Mouse (Mus musculus) small intestine, adult 2 months (tissue): ENCODE results near the gene Gpr137b. TPM values are rescaled to one million over a fixed set of nuclear protein-coding genes. Genes with fewer than 3 reads are reported as not detected.
"Not testable (repeated sequence)": the region's sequence is repeated elsewhere in the genome, so short reads cannot be mapped to it uniquely, and the experiment has no call there.

Source experiments
- H3K27ac ChIP-seq: fragments of 200-500 bp; 2 replicates; pipeline ENCODE4 v1.5.1; 2012; ENCODE audit warnings: low read depth, low read length, control low read depth, inconsistent platforms; ENCODE audit not compliant: insufficient read depth
- H3K27me3 ChIP-seq: fragments of 200-500 bp; 2 replicates; pipeline ENCODE4 v1.6.1; 2012; ENCODE audit warnings: mild to moderate bottlenecking, moderate library complexity, low read length, inconsistent platforms; ENCODE audit not compliant: control insufficient read depth, insufficient read depth
- H3K36me3 ChIP-seq: fragments of 200-500 bp; 2 replicates; pipeline ENCODE4 v1.6.1; 2012; ENCODE audit warnings: mild to moderate bottlenecking, low read length, control low read depth, inconsistent platforms; ENCODE audit not compliant: control insufficient read depth, insufficient read depth
- H3K4me1 ChIP-seq: fragments of 200-500 bp; 2 replicates; pipeline ENCODE4 v1.6.1; 2012; ENCODE audit warnings: low read length, inconsistent platforms, mixed read lengths; ENCODE audit not compliant: control insufficient read depth, insufficient read depth, insufficient read length
- H3K4me3 ChIP-seq: fragments of 200-500 bp; 2 replicates; pipeline ENCODE4 v1.5.1; 2012; ENCODE audit warnings: low read depth, mild to moderate bottlenecking, control low read depth, inconsistent platforms, low read length, moderate library complexity
- CTCF ChIP-seq: fragments of 200-500 bp; IDR thresholded peaks from 2 replicates; pipeline ENCODE4 v1.5.1; 2012; ENCODE audit warnings: low read depth, mild to moderate bottlenecking, control low read depth, inconsistent platforms, low read length, moderate library complexity, mixed read lengths; ENCODE audit not compliant: insufficient replicate concordance, insufficient read length; ENCODE audit errors: extremely low read depth
- POLR2A ChIP-seq: fragments of 200-500 bp; IDR thresholded peaks from 2 replicates; pipeline ENCODE4 v1.6.1; 2012; ENCODE audit warnings: low read depth, mild to moderate bottlenecking, control low read depth, inconsistent platforms, low read length, moderate library complexity
- WGBS: fragments of 180-500 bp; shearing (Covaris S2); methylation state at CpG from one replicate; pipeline ENCODE4 v1.1.7; 2018; 5-methylcytosine and 5-hydroxymethylcytosine counted together
- polyA plus RNA-seq: library from polyadenylated mRNA; depleted of rRNA; stranded (reverse); fragments of >200 nt; gene quantifications from 2 replicates; pipeline ENCODE4 v1.2.3, GENCODE M21; 2012

The Gpr137b gene
- polyA plus RNA-seq, 1 experiment: 6.5 TPM

- WGBS: 70% methylated on average over 5 of the region's 5 CpGs
- TF ChIP-seq POLR2A (no peak), CTCF (no peak)
- no peaks in the 10 kb centered on the region for H3K4me1 ChIP-seq
- H3K27ac ChIP-seq: no peak overlapping the region
- no peaks in the 10 kb centered on the region for H3K27me3 ChIP-seq
- no peak overlapping the region for H3K4me3 ChIP-seq
- H3K36me3 ChIP-seq: no peaks in the 10 kb centered on the region
Measured at GRCm38 (mm10) chr13:13377180-13377579, 16.6 kb downstream of the Gpr137b start.

- WGBS: 45% methylated on average over 6 of the region's 6 CpGs
- not testable (repeated sequence) for H3K4me3 ChIP-seq, H3K27ac ChIP-seq, H3K27me3 ChIP-seq, H3K36me3 ChIP-seq, H3K4me1 ChIP-seq
Measured at GRCm38 (mm10) chr13:13373965-13374364, 19.8 kb downstream of the Gpr137b start.

DNA sequence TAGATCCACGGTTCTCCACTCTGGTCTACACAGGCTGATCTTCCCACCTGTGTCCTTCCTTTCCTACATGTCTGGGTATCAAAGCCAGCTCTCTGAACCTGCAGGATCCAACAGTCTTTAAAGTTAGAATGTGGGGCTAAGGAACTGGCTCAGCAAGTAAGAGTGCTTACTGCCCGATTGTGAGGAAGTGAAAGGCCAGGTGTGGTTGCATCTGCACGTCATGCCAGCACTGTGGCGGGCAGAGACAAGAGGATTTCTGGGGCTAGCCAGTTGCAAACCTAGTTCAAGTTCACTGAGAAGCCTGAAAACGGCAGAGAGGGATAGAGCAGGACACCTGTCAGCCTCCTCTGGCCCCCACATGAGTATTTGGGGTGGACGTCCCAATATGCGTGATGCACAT is 22.4 kb downstream of the Gpr137b start:
- H3K4me1 ChIP-seq, H3K4me3 ChIP-seq, H3K36me3 ChIP-seq, H3K27me3 ChIP-seq, H3K27ac ChIP-seq: not testable (repeated sequence)
- WGBS: 83% methylated on average over 7 of the region's 7 CpGs

DNA sequence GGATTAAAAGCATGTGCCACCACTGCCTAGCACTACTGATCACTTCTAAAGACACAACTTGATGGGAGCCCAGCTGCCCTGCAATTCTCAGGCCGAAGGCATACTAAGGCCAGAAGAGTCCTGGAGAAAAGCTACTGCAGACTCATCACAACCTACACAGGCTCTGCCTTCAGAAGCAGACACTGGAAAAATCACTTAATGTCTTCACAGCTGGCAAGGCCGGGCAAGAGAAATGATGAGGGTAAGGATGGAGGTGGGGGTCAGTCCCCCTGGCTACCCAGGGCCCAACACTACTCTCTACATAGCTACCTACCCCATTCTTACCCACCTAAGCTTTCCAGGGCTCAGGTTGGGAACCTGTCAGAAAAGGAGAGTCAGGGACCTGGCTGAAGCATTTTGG is 27.4 kb downstream of the Gpr137b start:
- H3K27ac ChIP-seq, H3K4me3 ChIP-seq, H3K36me3 ChIP-seq, H3K4me1 ChIP-seq, H3K27me3 ChIP-seq: not testable (repeated sequence)
- 98% methylated on average over 2 of the region's 2 CpGs for WGBS

- not testable (repeated sequence) for H3K27ac ChIP-seq, H3K27me3 ChIP-seq, H3K36me3 ChIP-seq, H3K4me1 ChIP-seq, H3K4me3 ChIP-seq
- WGBS: 81% methylated on average over 7 of the region's 7 CpGs
Measured at GRCm38 (mm10) chr13:13363536-13363935, 30.3 kb downstream of the Gpr137b start.

GRCm38 (mm10) chr13:13362261-13362660 is 31.6 kb downstream of the Gpr137b start:
- H3K27ac ChIP-seq, H3K4me3 ChIP-seq, H3K36me3 ChIP-seq, H3K27me3 ChIP-seq, H3K4me1 ChIP-seq: not testable (repeated sequence)
- 93% methylated on average over 6 of the region's 6 CpGs for WGBS

GRCm38 (mm10) chr13:13360045-13360444 is 33.8 kb downstream of the Gpr137b start:
- not testable (repeated sequence) for H3K27me3 ChIP-seq, H3K4me1 ChIP-seq, H3K36me3 ChIP-seq, H3K4me3 ChIP-seq, H3K27ac ChIP-seq
- 57% methylated on average over 4 of the region's 4 CpGs for WGBS

GRCm38 (mm10) chr13:13358602-13359001 is 35.2 kb downstream of the Gpr137b start:
- H3K27ac ChIP-seq, H3K27me3 ChIP-seq, H3K36me3 ChIP-seq, H3K4me3 ChIP-seq, H3K4me1 ChIP-seq: not testable (repeated sequence)
- 83% methylated on average over 7 of the region's 7 CpGs for WGBS

DNA sequence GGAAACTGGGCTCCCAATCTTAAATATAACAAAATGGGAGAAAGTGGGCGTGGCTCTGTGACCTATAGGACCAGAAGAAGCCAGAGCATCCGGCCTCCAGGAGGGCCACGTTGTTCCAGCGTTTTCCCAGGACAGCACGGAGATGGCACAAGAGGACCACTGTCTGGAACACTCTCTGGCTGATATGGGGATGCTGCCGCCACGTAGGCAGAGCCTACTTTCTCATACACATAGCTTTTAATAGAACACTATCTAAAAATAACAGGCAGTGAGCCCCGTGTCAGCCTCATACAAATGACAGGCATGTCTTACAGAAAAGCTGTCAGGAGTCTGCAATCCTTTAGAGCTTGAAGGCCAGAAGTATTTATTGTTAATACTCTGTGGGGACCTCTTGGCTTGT is 35.7 kb downstream of the Gpr137b start:
- 75% methylated on average over 8 of the region's 8 CpGs for WGBS
- H3K27ac ChIP-seq, H3K4me1 ChIP-seq, H3K36me3 ChIP-seq, H3K4me3 ChIP-seq, H3K27me3 ChIP-seq: not testable (repeated sequence)

- not testable (repeated sequence) for H3K27me3 ChIP-seq, H3K27ac ChIP-seq, H3K4me3 ChIP-seq, H3K36me3 ChIP-seq, H3K4me1 ChIP-seq
- WGBS: 36% methylated on average over 4 of the region's 4 CpGs
Measured at GRCm38 (mm10) chr13:13352113-13352512, 41.7 kb downstream of the Gpr137b start.

DNA sequence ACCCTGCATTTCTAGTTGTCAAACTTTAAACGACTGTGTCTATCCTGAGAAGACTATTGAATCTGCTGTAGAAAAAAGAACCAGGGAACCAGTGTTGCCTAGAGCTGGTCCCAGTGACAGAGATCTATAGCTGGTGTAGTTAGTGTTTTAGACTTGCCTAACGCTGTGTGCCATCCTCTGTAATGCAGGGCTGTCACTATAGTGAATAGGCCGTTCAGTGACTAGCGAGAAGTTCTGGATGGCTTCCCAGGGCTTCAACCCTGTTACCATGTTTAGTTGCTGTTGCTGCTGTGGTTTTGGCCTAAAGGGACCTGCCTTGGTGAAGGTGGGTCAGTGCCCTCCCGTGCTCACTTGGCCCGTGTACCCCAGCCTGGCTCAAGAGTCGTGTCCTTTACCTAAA is 43.1 kb downstream of the Gpr137b start:
- not testable (repeated sequence) for H3K4me1 ChIP-seq, H3K27me3 ChIP-seq, H3K36me3 ChIP-seq, H3K27ac ChIP-seq, H3K4me3 ChIP-seq
- 83% methylated on average over 7 of the region's 7 CpGs for WGBS
